Mouse (Mus musculus) heart, postnatal 0 days (tissue): Measurements from ENCODE around the gene 4933402N03Rik. TPM values are rescaled to one million over a fixed set of nuclear protein-coding genes. Genes with fewer than 3 reads are reported as not detected.

Source experiments
- ATAC-seq: fragments of 200-750 bp; cut with Nextera tagmentation; 2 replicates; pipeline ENCODE4 v1.8.0; 2017; ENCODE audit warnings: low read depth, moderate number of reproducible peaks, moderate library complexity; ENCODE audit not compliant: insufficient read depth
- DNase-seq: peaks from one replicate; pipeline ENCODE4 v3.0.0-alpha.2; 2016; ENCODE audit warnings: low spot score
- H3K27ac ChIP-seq: fragments of 300-500 bp; sonication (generic); 2 replicates; pipeline ENCODE4 v1.5.1; 2014; ENCODE audit warnings: low read depth, mild to moderate bottlenecking
- H3K27me3 ChIP-seq: fragments of 300-500 bp; sonication (generic); 2 replicates; pipeline ENCODE4 v1.6.1; 2014; ENCODE audit warnings: low read length, mixed read lengths; ENCODE audit not compliant: control insufficient read depth, insufficient read depth
- H3K36me3 ChIP-seq: fragments of 300-500 bp; sonication (generic); replicated peaks from 2 replicates; pipeline ENCODE4 v1.6.1; 2014; ENCODE audit warnings: low read length, mixed read lengths; ENCODE audit not compliant: control insufficient read depth, insufficient read depth
- H3K4me1 ChIP-seq: fragments of 300-500 bp; sonication (generic); 2 replicates; pipeline ENCODE4 v1.6.1; 2014; ENCODE audit warnings: antibody characterized with exemption; ENCODE audit not compliant: control insufficient read depth, insufficient read depth
- H3K4me2 ChIP-seq: fragments of 300-500 bp; sonication (generic); 2 replicates; pipeline ENCODE4 v1.6.1; 2014; ENCODE audit warnings: low read depth, mild to moderate bottlenecking, low read length, moderate library complexity
- H3K4me3 ChIP-seq: fragments of 300-500 bp; sonication (generic); 2 replicates; pipeline ENCODE4 v1.5.1; 2014; ENCODE audit warnings: low read depth, low read length
- H3K9ac ChIP-seq: fragments of 300-500 bp; sonication (generic); replicated peaks from 2 replicates; pipeline ENCODE4 v1.6.1; 2014; ENCODE audit warnings: low read depth, low read length, mixed read lengths
- H3K9me3 ChIP-seq: fragments of 300-500 bp; sonication (generic); replicated peaks from 2 replicates; pipeline ENCODE4 v1.6.1; 2016; ENCODE audit warnings: low read length; ENCODE audit not compliant: control insufficient read depth
- CTCF ChIP-seq: IDR thresholded peaks from 2 replicates; pipeline ENCODE4 v1.5.1; 2016; ENCODE audit warnings: antibody characterized with exemption, control low read depth, low read depth
- EP300 ChIP-seq: IDR thresholded peaks from 2 replicates; pipeline ENCODE4 v1.6.1; 2016; ENCODE audit warnings: antibody characterized with exemption, low read depth
- WGBS: fragments of 180-500 bp; shearing (Covaris S2); extraction: QIAGEN DNeasy Blood & Tissue Kit; methylation state at CpG from one replicate; pipeline ENCODE4 v1.1.7; 2014; 5-methylcytosine and 5-hydroxymethylcytosine counted together
- polyA plus RNA-seq: library from polyadenylated mRNA; unstranded; fragments of >200 nt; fragmentation: Nextera tagmentation; extraction: Ambion mirVana; gene quantifications from 2 replicates; pipeline ENCODE4 v1.2.1, GENCODE M21; 2015
- total RNA-seq: library from RNA; depleted of rRNA; stranded (reverse); fragments of >200 nt; gene quantifications from 2 replicates; pipeline ENCODE4 v1.2.3, GENCODE M21; 2014; ENCODE audit warnings: low replicate concordance

4933402N03Rik gene
- total and polyA plus RNA-seq, 2 experiments from 2014 or later: not detected

DNA sequence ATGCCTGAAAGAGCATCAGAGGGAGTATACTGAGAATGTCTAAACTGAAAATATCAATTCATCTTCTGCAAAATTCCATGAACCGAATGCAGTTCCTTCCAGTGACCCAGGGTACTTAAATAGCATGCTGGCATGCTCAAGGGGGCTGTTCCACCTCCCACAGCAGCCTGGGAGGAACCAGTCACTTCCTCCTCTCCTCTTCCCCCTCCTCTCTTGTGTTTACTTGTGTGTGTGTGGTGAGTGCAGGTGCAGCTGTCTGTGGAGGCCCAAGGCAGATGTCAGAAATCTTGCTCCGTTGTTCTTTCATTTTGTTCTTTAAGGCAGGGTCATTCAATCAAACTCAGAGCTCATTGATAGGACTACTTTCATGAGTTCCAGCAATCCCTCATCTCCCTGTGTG is 23.0 kb upstream of the 4933402N03Rik start:
- 37% methylated on average over 2 of the region's 2 CpGs for WGBS
- Histone ChIP-seq H3K4me2 (no peak overlapping the region), H3K9me3 (no peaks in the 10 kb centered on the region), H3K36me3 (no peaks in the 10 kb centered on the region), H3K4me3 (no peak overlapping the region), H3K9ac (no peak overlapping the region), H3K4me1 (no peaks in the 10 kb centered on the region), H3K27ac (no peak overlapping the region), H3K27me3 (no peaks in the 10 kb centered on the region)
- no peak for DNase-seq
- ATAC-seq: no peak
- TF ChIP-seq EP300 (no peak), CTCF (no peak)

- Histone ChIP-seq H3K4me3 (no peak overlapping the region), H3K4me2 (no peak overlapping the region), H3K27ac (no peak overlapping the region), H3K27me3 (no peaks in the 10 kb centered on the region), H3K36me3 (no peaks in the 10 kb centered on the region), H3K9me3 (no peaks in the 10 kb centered on the region), H3K4me1 (no peaks in the 10 kb centered on the region), H3K9ac (no peak overlapping the region)
- DNase-seq: no peak
- no peak for TF ChIP-seq CTCF
- TF ChIP-seq EP300: no peak
- WGBS: 64% methylated on average over 3 of the region's 3 CpGs
- no peak for ATAC-seq
Measured at GRCm38 (mm10) chr7:131167771-131168170, 21.7 kb upstream of the 4933402N03Rik start.

GRCm38 (mm10) chr7:131162251-131162650 is 16.1 kb upstream of the 4933402N03Rik start:
- Histone ChIP-seq H3K4me3 (no peak overlapping the region), H3K27me3 (no peaks in the 10 kb centered on the region), H3K9ac (no peak overlapping the region), H3K9me3 (no peaks in the 10 kb centered on the region), H3K27ac (no peak overlapping the region), H3K4me2 (no peak overlapping the region), H3K36me3 (no peaks in the 10 kb centered on the region), H3K4me1 (no peaks in the 10 kb centered on the region)
- TF ChIP-seq EP300: no peak
- ATAC-seq (no peak), DNase-seq (no peak)
- WGBS: 57% methylated on average over 7 of the region's 7 CpGs

DNA sequence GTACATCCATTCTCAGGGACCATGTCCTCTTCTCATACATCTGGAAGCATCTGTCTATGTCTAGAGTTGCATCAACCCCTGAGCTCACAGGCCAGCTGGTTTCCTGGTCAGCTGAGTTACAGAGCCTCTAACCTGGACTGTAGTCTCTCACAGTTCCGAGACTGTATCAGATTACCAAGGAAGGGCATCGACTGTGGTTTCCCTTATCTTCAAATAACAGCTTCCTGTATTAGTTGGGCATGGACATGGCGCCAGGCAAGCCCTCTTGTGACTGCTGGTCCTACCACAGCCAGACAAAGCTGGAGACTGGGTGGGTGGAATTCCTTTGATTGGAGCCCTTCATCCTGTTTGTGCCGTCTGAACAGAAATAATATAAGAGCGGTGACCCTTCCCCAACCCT is 6.9 kb upstream of the 4933402N03Rik start:
- TF ChIP-seq EP300 (no peak), CTCF (no peak)
- Histone ChIP-seq H3K4me2 (no peak overlapping the region), H3K9ac (no peak overlapping the region), H3K27ac (no peak overlapping the region), H3K4me3 (no peak overlapping the region), H3K9me3 (no peaks in the 10 kb centered on the region), H3K4me1 (no peaks in the 10 kb centered on the region), H3K27me3 (no peaks in the 10 kb centered on the region), H3K36me3 (no peaks in the 10 kb centered on the region)
- no peak for ATAC-seq
- no peak for DNase-seq
- WGBS: 59% methylated on average over 5 of the region's 5 CpGs

GRCm38 (mm10) chr7:131150179-131150578 is 4.1 kb upstream of the 4933402N03Rik start:
- no peak for TF ChIP-seq EP300
- TF ChIP-seq CTCF: no peak
- ATAC-seq: no peak
- Histone ChIP-seq H3K9ac (no peak overlapping the region), H3K27me3 (no peaks in the 10 kb centered on the region), H3K9me3 (no peaks in the 10 kb centered on the region), H3K4me1 (no peaks in the 10 kb centered on the region), H3K4me2 (no peak overlapping the region), H3K27ac (no peak overlapping the region), H3K4me3 (no peak overlapping the region), H3K36me3 (no peaks in the 10 kb centered on the region)
- no peak for DNase-seq
- 80% methylated on average over 3 of the region's 3 CpGs for WGBS

- WGBS: 66% methylated on average over 3 of the region's 3 CpGs
- Histone ChIP-seq H3K36me3 (no peaks in the 10 kb centered on the region), H3K27ac (no peak overlapping the region), H3K4me1 (no peaks in the 10 kb centered on the region), H3K9me3 (no peaks in the 10 kb centered on the region), H3K4me3 (no peak overlapping the region), H3K27me3 (0 out of 2 replicates have a peak, but pooled peaks cover 2% of the 10 kb centered on the region), H3K9ac (no peak overlapping the region), H3K4me2 (no peak overlapping the region)
- ATAC-seq (no peak), DNase-seq (no peak)
- TF ChIP-seq CTCF: no peak
- TF ChIP-seq EP300: no peak
Measured at GRCm38 (mm10) chr7:131133181-131133580, 12.9 kb downstream of the 4933402N03Rik start.
